Mouse (Mus musculus): ENCODE results near the gene Naaladl2. TPM values are rescaled to one million over a fixed set of nuclear protein-coding genes. Genes with fewer than 3 reads are reported as not detected.
A peak's percentile ranks its signal among the peaks of the same experiment; 100 is the strongest.

Naaladl2 gene
- polyA plus RNA-seq, 1 experiment from 2014 or later = 0.44 TPM

DNA sequence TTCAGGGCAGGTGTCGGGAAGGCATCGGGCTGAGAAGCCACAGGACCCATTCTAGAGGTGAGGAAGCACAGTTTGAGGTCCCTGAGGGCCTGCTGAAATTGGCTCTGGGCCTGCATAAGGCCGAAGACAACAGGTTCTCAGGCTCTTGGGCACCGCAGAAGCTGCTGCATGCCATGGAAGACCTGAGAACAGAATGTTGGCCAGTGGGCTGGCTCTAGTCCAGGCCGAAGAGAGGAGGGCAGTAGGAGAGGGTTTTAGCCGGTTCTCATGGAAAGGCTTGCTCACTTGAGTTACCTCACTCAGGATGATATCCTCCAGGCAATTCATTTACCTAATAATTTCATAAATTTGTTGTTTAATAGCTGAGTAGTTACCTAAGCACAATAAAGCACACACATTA, 1025.9 kb downstream of the Naaladl2 start:
- no peak overlapping the region for H3K9ac ChIP-seq
- 91% methylated on average over 6 of the region's 6 CpGs for WGBS
- no peak overlapping the region for H3K27ac ChIP-seq
- no peaks in the 10 kb centered on the region for H3K27me3 ChIP-seq
- no peaks in the 10 kb centered on the region for H3K9me3 ChIP-seq
- H3K36me3 ChIP-seq = no peaks in the 10 kb centered on the region
- H3K4me3 ChIP-seq = no peak overlapping the region
- no peak for ATAC-seq (ENCODE audit: low FRiP score)
- no peak overlapping the region for H3K4me2 ChIP-seq
- H3K4me1 ChIP-seq (replicated peaks) = no peaks in the 10 kb centered on the region

DNA sequence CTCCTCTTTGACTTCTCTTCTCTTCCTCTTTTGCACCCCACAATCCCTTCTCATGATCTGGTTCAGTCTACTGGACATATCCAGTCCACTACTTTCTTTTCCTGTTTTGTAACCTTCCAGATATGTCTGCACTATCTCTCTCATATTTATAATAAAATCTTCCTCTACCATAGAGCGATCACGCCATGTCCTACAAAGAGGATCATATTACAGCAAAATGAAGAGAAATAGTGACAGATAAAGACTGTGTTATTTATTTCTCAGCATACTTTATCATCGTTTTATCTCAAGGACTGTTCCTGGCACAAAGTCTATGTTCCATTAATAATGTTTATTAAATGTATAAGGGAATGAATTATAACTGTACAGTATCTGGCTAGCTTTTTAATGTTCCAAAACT, 1029.2 kb downstream of the Naaladl2 start:
- Histone ChIP-seq H3K9me3 (no peaks in the 10 kb centered on the region), H3K9ac (no peak overlapping the region), H3K4me2 (no peak overlapping the region), H3K27me3 (no peaks in the 10 kb centered on the region), H3K27ac (no peak overlapping the region), H3K4me3 (no peak overlapping the region), H3K36me3 (no peaks in the 10 kb centered on the region), H3K4me1 (replicated peaks) (no peaks in the 10 kb centered on the region)
- no peak for ATAC-seq (ENCODE audit: low FRiP score)
- WGBS = 85% methylated on average over 3 of the region's 3 CpGs

DNA sequence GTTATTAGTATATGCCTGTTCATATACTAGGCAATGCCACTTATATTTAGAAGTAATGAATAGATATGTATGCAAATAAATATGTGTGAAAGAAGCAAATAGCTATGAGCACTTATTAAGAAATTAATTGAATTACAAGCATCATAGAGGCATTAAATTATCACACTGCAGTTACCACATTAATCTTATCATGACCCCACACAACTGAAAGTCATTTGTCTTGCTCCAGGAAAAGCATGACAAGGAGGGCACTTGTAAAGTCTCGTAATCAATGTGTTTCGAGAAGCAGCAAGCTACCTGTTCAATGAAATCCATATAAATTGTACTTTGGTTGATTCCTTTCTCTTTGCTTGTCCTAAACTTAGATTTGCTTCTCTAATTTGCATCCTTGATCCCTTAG, 1030.7 kb downstream of the Naaladl2 start:
- Histone ChIP-seq H3K4me2 (no peak overlapping the region), H3K9me3 (no peaks in the 10 kb centered on the region), H3K9ac (no peak overlapping the region), H3K4me3 (no peak overlapping the region), H3K27ac (no peak overlapping the region), H3K27me3 (no peaks in the 10 kb centered on the region), H3K36me3 (no peaks in the 10 kb centered on the region), H3K4me1 (replicated peaks) (no peaks in the 10 kb centered on the region)
- 80% methylated on average over 2 of the region's 2 CpGs for WGBS
- ATAC-seq (ENCODE audit: low FRiP score) = no peak

DNA sequence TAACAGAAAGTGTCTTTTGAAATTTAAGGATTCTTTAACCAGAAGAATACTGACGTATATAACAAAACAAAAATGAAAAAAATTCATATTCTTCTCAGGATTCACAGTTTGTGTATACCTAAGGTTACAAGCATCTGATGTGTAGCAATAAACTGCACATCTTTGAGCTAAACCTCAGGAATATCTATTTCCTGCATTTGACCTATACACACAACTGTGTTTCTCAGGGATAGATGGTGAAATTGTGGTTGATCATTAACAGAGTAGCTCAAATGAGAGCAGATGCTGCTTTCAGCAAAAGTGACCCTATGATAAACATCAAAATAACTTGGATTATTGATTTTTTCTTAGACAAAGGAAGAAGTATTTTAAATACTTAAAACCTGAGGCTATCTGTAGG, 1037.7 kb downstream of the Naaladl2 start:
- 82% methylated on average over 1 of the region's 1 CpGs for WGBS
- no peaks in the 10 kb centered on the region for H3K36me3 ChIP-seq
- H3K4me1 ChIP-seq (replicated peaks) = no peaks in the 10 kb centered on the region
- H3K9ac ChIP-seq = no peak overlapping the region
- H3K4me2 ChIP-seq = no peak overlapping the region
- H3K27me3 ChIP-seq = no peaks in the 10 kb centered on the region
- no peak overlapping the region for H3K27ac ChIP-seq
- no peak overlapping the region for H3K4me3 ChIP-seq
- no peak for ATAC-seq (ENCODE audit: low FRiP score)
- H3K9me3 ChIP-seq = no peaks in the 10 kb centered on the region

DNA sequence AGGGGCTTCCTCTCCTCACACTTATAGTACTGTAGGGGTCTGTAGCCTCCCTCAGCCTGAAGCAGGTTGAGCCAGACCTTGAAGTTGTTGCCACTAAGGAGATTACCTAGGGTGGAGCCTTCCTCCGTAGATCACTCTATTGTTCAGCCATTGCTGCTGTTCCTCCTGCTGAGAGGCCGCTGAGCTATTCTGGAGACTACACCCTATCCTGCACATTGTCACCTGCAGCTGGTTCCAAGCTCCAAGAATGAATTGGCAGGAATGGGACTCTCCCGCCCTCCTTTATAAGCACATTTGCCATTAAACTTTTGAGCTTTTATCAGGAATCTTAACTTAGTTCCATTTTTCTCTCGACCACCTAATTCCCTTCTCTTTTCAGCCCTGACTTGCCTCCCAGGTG, 1064.3 kb downstream of the Naaladl2 start:
- WGBS = 55% methylated on average over 4 of the region's 4 CpGs
- H3K4me2 ChIP-seq = no peak overlapping the region
- ATAC-seq (ENCODE audit: low FRiP score) = no peak
- no peak overlapping the region for H3K27ac ChIP-seq
- H3K4me3 ChIP-seq = no peak overlapping the region
- H3K27me3 ChIP-seq = no peaks in the 10 kb centered on the region
- no peaks in the 10 kb centered on the region for H3K36me3 ChIP-seq
- H3K9me3 ChIP-seq = no peaks in the 10 kb centered on the region
- H3K9ac ChIP-seq = no peak overlapping the region
- H3K4me1 ChIP-seq (replicated peaks) = no peaks in the 10 kb centered on the region

DNA sequence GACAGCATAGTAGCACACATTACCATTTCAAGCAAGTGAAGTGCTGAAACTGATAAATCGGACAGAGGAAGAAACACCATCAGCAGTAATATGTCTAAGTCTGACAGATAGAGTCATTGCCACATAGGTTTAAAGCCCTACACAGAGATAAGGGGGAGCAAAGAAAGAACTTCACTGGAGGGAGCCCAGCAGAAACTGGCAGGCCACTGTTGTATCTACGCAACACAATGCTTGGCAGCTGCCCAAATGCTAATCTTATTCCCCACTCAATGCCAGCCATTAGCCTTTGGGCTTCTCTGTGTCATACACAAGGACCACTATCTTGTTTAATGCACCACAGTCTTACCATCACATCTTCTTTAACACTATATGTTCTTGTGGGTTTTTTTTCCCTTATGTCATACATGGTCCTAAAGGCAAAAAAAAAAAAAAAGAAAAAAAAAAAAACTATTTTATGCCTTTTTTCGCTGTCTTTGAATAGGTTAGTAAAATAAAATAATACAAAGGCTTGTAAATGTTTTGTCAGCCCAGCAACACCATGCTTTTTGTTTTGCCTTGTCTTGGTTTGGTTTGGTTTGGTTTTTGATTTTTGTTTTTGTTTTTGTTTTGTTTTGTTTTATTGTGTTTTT, 1072.8 kb downstream of the Naaladl2 start:
- Histone ChIP-seq H3K36me3 (no peaks in the 10 kb centered on the region), H3K9ac (no peak overlapping the region), H3K4me2 (no peak overlapping the region), H3K4me3 (no peak overlapping the region), H3K27me3 (no peaks in the 10 kb centered on the region), H3K27ac (no peak overlapping the region), H3K4me1 (replicated peaks) (peaks cover 3% of the 10 kb centered on the region; the same call in 1 of the 2 replicates), H3K9me3 (no peaks in the 10 kb centered on the region)
- WGBS = 63% methylated on average over 3 of the region's 3 CpGs
- ATAC-seq (ENCODE audit: low FRiP score) = peak; percentile 61; the same call in 1 of the 2 replicates

- Histone ChIP-seq H3K27me3 (no peaks in the 10 kb centered on the region), H3K9ac (no peak overlapping the region), H3K9me3 (no peaks in the 10 kb centered on the region), H3K4me3 (no peak overlapping the region), H3K4me2 (no peak overlapping the region), H3K4me1 (replicated peaks) (peaks cover 3% of the 10 kb centered on the region; the same call in 1 of the 2 replicates), H3K27ac (no peak overlapping the region), H3K36me3 (no peaks in the 10 kb centered on the region)
- WGBS = 76% methylated on average over 4 of the region's 4 CpGs
- ATAC-seq (ENCODE audit: low FRiP score) = no peak
Observed at GRCm38 (mm10) chr3:24070424-24071168, 1073.5 kb downstream of the Naaladl2 start.

GRCm38 (mm10) chr3:24048217-24048616, 1095.8 kb downstream of the Naaladl2 start:
- Histone ChIP-seq H3K27me3 (no peaks in the 10 kb centered on the region), H3K4me1 (replicated peaks) (no peaks in the 10 kb centered on the region), H3K36me3 (no peaks in the 10 kb centered on the region), H3K4me2 (no peak overlapping the region), H3K4me3 (no peak overlapping the region), H3K9ac (no peak overlapping the region), H3K27ac (no peak overlapping the region), H3K9me3 (no peaks in the 10 kb centered on the region)
- ATAC-seq (ENCODE audit: low FRiP score) = no peak

GRCm38 (mm10) chr3:24001741-24002140, 1142.3 kb downstream of the Naaladl2 start:
- ATAC-seq (ENCODE audit: low FRiP score) = no peak
- H3K27me3 ChIP-seq = no peaks in the 10 kb centered on the region
- 93% methylated on average over 1 of the region's 1 CpGs for WGBS
- H3K4me3 ChIP-seq = no peak overlapping the region
- no peak overlapping the region for H3K9ac ChIP-seq
- H3K27ac ChIP-seq = no peak overlapping the region
- no peaks in the 10 kb centered on the region for H3K4me1 ChIP-seq (replicated peaks)
- H3K9me3 ChIP-seq = no peaks in the 10 kb centered on the region
- H3K36me3 ChIP-seq = no peaks in the 10 kb centered on the region
- H3K4me2 ChIP-seq = no peak overlapping the region

GRCm38 (mm10) chr3:23973727-23974126, 1170.3 kb downstream of the Naaladl2 start:
- WGBS = 89% methylated on average over 1 of the region's 1 CpGs
- Histone ChIP-seq H3K4me3 (no peak overlapping the region), H3K4me1 (replicated peaks) (no peaks in the 10 kb centered on the region), H3K27me3 (no peaks in the 10 kb centered on the region), H3K9me3 (no peaks in the 10 kb centered on the region), H3K27ac (no peak overlapping the region), H3K36me3 (no peaks in the 10 kb centered on the region), H3K9ac (no peak overlapping the region), H3K4me2 (no peak overlapping the region)
- ATAC-seq (ENCODE audit: low FRiP score) = no peak

DNA sequence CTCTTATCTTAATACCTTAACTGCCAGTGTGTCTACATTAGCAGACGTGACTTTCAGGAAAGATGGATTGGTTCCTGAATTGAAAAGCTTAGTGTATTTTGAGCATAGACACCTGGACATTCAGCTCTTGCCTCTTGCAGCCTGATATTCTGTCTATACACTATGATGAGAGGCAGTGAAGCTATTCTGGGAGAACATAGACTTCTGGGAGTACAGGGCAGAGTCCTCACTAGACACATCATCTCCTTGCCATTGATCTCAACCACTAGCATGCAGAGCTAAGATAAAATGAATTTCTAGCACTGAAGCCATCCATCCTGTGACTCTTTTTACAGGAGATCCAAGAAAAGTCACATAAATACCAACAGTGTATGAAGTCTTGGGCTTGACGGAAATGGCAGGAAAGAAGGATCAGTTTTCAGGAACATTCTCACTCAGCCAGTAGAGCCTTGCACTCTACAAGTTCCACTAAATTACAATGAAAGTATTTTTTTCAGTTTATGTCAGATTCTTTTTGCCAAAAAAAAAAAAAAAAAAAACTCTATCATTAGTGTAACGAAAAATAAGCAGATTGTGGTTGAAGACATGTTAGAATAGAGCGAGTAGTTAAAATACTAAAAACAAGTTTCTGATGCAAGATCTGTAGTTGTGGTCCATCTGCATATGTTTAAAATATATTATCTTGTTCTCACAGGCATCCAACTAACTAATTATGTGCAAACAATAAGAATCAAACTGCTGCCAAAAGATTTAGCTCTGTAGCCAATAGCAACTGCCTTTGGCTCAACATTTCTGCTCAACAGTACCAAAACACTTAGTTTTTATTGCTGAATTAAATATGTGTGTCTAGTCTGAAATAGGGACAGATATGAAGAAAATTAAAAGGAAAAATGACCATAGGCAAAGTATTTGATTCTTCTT, 1171.1 kb downstream of the Naaladl2 start:
- Histone ChIP-seq H3K4me1 (replicated peaks) (no peaks in the 10 kb centered on the region), H3K27me3 (no peaks in the 10 kb centered on the region), H3K9me3 (no peaks in the 10 kb centered on the region), H3K4me3 (no peak overlapping the region), H3K27ac (no peak overlapping the region), H3K36me3 (no peaks in the 10 kb centered on the region), H3K9ac (no peak overlapping the region), H3K4me2 (no peak overlapping the region)
- no peak for ATAC-seq (ENCODE audit: low FRiP score)
- 90% methylated on average over 4 of the region's 4 CpGs for WGBS

- H3K4me2 ChIP-seq = no peak overlapping the region
- no peaks in the 10 kb centered on the region for H3K9me3 ChIP-seq
- no peak overlapping the region for H3K9ac ChIP-seq
- no peak overlapping the region for H3K4me3 ChIP-seq
- H3K27ac ChIP-seq = no peak overlapping the region
- no peak for ATAC-seq (ENCODE audit: low FRiP score)
- no peaks in the 10 kb centered on the region for H3K4me1 ChIP-seq (replicated peaks)
- no peaks in the 10 kb centered on the region for H3K27me3 ChIP-seq
- no peaks in the 10 kb centered on the region for H3K36me3 ChIP-seq
Observed at GRCm38 (mm10) chr3:23962961-23963621, 1181.0 kb downstream of the Naaladl2 start.
